Mouse (Mus musculus) CD4-positive, CD25-positive, alpha-beta regulatory T cell, adult 2 months (primary cell): ENCODE measurements around the gene Cmtm7.
A peak's percentile ranks its signal among the peaks of the same experiment; 100 is the strongest.

Source experiments
- DNase-seq: peaks from one replicate; pipeline ENCODE4 v3.0.0-alpha.2; 2012; ENCODE audit warnings: low read depth, low spot score

The Cmtm7 gene

GRCm38 (mm10) chr9:114781526-114782212, at the start of gene Cmtm7:
Gene Cmtm7, minus strand, starts transcription at chr9:114781856.
- peak; percentile 74 for DNase-seq

- DNase-seq = no peak
Observed at GRCm38 (mm10) chr9:114830351-114830750, 48.7 kb upstream of the Cmtm7 start.

DNA sequence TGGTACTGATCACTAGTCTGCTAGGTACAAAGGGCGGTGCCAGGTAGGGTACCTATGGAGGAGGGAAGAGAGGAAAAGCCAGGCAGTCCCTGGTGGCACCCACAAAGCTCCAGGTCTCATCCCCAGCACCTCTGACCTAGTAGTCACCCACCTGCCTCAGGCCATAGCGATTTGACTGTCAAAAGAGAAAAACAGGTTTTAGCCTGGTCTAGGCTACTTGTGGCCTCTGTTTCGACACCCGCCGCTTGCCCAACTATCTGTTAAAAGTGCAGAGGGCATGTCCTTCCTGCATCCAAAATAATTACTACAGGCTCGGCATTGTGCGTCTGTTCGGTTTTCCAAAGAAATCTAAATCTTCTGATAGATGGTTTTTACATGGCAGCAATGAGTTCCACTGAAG, 48.0 kb upstream of the Cmtm7 start:
- DNase-seq = no peak

- DNase-seq = no peak
Observed at GRCm38 (mm10) chr9:114828377-114828776, 46.7 kb upstream of the Cmtm7 start.

DNA sequence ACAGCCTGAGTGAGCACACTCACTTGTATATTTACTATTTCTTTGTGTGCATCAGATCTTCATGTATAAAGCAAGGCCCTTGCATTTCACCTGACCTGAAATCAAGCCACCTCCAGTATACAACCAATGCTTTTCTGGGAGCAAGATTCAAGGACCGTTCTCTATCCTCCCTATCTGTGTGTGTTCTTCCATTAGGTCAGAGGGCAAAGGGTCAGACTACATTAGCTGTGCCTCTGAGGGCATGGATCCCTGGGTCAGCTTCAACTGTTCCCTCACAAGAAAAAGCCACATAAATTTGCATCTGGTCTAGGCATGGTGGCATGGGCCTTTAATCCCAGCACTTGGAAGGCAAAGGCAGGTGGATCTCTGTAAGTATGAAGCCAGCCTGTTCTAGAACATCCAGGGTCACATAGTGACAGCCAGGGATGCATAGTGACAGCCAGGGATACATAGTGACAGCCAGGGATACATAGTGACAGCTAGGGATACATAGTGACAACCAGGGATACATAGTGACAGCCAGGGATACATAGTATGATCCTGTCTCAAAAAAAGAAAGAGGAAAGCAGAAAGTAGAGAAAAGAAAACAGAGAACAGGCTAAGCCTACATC, 45.7 kb upstream of the Cmtm7 start:
- DNase-seq = no peak

DNA sequence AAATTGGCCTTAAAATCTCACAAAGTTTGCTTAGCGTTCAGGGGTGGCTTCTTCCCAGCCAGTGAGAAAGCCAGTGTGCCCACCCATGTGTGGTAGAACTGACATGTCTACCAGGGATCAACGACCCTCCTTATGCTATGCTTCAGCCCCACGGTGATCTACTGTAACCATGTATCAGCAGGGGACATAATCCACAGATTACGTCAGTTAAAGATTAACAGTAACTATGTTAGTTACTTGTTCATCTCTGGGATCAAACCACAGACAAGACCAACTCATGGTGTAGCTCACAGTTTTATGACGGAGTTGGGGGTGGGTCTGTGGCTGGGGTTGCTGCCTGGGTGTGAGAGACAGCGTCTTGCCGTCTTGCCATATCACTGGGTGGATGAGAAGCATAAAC, 42.5 kb upstream of the Cmtm7 start:
- no peak for DNase-seq

DNA sequence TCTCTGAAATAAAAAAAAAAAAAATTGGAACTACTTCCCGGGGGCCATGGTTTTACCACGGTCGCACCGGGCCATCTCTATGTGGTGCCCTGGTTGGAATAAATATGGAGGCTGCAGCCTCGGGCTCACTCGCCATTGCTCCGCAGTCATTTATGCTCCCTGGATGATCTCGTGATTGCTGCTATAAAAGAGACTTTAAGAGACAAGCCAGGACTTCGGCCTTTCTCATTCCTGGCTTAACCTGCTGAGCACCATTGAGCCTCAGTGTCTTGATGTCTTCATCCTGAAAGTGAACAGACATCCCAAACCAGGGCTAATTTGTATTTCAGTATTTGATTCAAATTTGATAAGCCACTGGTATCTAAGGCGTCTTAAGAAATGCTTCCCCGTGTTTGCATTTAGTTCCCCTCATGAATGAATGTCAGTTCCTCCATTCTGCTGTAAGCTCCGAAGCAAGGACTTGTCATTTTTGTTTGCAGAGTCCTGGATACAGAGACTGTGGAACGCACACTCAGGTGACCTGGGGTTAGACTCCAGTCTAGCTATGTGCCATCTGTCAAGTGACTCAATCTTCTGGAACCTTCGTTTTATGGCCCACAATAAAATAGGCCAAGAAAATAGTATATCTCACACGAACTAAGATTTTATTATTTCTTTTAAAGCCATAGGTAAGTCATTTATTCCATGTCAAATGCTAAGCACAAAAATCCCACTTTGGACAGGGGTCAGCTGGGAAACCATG, 40.1 kb upstream of the Cmtm7 start:
- no peak for DNase-seq

DNA sequence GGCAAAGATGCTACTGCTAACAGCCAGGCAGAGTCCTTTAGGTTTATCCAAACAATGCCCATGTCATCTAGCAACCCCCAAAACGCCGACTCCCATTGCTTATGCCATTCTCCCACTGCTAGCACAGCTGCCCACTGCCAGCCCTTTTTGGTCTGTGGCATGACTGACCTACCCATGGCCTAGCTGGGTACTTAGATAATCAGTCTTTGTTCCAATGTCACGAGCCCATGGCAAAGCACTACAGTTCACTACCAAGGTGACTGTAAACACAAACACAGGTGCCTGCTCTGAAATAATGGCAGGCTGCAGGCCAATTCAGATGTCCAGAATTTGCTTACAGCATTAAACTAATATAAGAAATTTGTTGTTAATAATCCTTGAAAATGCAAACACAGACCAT, 37.3 kb upstream of the Cmtm7 start:
- DNase-seq = no peak

DNA sequence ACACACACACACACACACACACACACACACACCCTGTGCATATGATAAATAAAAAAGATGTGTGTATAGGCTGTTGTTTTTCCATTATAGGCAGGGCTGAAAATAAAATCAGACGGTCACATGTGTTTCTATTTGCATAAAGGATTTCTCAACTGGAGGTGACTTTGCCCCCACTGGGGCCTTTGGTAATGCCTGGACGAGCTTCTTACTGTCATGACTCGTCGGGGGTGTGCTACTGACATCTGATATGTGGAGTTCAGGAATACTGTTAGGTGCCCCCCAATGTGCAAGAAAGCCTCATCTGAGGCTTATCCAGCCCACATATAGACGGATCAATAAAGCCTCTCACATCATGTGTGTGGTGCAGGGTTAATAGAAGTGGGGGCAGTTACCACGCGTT, 35.4 kb upstream of the Cmtm7 start:
- no peak for DNase-seq

DNA sequence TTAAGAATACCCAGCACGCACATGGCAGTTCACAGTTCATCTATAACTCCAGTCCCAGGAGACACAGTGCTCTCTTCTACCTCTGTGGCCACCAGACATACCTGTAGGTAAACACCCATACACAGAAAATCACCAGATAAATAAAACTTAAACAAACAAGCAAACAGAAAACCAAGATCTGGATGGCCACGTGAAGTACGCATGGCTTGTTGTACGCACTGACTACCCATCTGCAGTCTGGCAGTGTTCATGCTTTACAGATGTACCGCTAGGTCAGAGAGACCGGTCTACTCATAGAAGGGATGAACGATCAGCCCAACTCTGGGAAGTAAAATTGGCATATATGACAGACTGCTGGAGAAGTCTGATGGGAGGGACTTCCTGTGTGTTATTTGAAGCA, 34.5 kb upstream of the Cmtm7 start:
- no peak for DNase-seq

DNA sequence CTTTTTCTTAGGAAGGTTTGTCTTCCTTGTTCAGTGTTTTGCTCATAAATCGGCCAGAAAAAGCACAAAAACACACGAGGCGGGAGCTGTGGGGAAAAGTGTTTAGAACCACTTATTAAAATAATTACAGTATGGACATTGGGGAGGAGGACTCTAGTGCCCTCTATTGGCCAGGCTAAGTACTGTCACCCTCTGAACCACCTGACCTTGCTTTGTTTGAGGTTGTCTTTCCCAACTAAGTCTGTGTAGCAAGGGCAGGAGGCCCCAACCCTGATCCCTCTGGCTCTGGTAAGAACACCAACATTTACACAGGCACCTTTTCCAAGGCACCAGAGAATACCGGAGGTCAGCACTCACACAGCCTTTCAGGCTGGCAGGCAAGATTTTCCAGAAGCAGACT, 33.7 kb upstream of the Cmtm7 start:
- peak; percentile 84 for DNase-seq

GRCm38 (mm10) chr9:114812001-114812400, 30.3 kb upstream of the Cmtm7 start:
- no peak for DNase-seq

- no peak for DNase-seq
Observed at GRCm38 (mm10) chr9:114810837-114811236, 29.2 kb upstream of the Cmtm7 start.

DNA sequence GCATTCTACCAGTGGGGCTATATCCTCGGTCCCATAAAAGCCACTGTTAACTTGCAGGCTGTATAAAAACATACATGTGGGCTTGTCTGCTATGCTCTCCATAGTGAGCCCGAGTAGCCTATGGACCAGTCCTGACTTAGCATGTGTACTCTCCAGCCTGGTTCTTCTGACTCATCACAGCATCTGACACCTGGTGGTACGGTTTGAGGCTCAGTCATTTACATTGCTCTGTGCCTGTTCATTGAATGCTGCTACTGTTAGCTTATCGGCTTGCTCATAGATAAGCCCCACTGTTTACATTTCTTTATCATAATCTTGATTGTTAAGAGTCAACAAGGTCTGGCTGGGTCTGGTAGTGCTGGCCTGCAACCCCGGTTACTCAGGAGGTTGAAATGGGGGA, 27.0 kb upstream of the Cmtm7 start:
- no peak for DNase-seq

DNA sequence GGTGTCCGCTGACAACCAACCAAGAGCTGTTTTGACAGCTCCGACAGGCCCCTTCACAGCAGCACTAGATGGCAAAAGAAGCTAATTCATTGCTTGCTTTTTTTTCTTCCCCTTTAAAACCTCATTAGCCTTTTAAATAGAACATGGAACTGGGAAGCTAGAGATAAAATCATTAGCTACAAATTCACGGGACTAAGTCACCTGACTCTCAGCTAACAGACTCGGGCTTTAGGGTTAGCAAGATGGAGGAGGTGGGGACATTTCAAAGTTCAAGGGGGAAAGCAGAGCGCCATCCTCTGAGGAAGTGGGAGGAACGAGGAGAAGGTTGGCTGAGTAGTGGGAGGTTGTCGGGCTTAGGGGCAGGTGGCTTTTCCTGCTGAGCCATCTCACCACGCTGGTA, 25.6 kb upstream of the Cmtm7 start:
- no peak for DNase-seq

GRCm38 (mm10) chr9:114805151-114805671, 23.6 kb upstream of the Cmtm7 start:
- no peak for DNase-seq

GRCm38 (mm10) chr9:114802191-114802590, 20.5 kb upstream of the Cmtm7 start:
- DNase-seq = no peak

DNA sequence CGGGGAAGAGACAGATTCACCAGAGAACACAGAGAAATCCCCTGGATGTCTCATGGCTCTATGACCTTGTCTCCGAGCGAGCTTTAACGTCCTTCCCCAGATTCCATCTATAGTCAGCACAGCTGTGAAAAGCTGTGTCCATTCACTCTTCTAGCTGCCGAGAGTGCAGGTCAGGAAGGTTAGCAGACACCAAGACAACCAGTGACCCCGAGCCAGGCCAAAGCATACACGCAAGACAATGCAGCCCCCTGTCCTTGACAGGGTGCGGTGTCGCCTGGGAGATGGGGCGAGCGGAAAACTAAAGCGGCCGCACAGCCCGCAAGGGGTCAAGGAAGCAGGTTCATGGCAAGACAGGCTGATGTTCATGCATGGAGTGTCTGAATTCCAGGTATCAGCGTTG, 19.6 kb upstream of the Cmtm7 start:
- DNase-seq = no peak

DNA sequence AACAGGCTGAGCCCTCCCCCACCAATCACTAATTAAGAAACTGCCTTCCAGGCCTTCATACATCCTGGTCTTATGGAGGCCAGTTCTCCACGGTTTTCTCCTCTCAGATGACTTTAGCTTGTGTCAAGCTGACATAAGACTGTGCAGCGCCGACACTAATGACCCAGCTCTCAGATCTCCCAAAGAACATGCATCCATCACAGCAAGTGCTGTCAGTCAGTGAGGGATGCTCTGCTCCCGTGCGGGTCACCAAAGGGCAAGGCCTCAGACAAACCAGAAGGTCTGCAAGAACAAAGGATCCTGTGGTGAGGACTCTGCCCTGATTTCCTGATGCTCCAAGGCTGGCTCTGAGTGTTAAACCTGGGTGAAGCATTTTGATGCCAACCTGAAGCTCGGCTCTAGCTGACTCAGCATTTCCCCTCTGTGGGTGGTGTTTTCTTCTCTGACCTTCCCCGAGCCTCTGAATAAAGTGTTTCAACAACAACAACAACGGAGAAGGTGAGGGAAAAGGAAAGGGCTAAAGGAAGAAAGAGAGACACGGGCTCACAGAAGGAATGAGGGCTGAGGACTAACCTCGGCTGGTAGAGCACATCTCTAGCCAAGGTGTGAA, 17.9 kb upstream of the Cmtm7 start:
- DNase-seq = no peak

DNA sequence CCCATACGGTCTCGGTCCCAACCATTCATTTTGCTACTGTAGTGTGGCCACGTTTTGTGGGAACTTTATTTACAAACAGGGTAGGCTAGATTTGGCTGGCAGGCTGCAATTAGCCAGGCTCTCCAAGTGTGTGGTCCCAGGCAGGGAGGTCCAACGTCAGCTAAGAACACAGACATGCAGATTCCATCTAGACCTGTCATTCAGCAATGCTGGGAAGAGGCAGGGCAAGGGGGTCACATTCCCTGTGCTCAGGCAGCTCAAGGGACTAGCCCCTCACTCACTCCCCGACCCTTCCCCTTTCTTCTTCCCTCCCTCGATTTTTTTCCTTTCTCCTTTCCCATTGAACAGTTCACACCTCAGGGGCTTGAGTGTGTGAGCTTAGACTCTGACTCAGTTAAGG, 17.2 kb upstream of the Cmtm7 start:
- DNase-seq = no peak

DNA sequence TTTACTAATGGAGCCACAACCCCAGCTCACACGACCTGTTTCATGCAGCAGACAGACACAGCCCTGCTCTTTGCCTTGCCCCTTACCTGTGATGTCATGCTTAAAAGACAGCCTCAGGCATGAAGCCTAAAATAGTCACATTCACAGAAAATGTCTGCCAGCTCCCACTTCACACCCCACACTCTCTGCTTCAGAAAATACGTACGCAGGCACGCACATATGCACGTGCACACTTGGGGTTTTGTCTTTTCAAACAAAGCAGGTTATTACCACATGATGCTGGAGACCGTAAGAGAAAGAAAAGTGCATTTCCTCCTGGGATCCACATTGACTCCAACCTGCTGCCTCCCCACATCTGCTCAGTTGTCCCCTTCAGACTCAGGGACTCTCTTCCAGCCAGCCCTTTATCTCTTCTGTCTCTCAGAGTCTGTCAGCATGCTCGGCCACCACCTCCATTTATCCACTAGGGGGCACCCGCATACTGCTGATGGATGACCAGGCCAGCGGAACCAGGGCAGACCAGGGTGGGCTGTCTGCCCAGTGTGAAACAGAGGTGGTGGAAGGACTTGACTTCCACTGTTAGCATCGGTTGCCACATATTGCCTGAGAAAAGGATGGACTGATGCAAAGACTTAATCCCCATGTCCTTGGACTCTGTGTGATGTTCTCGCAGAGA, 15.8 kb upstream of the Cmtm7 start:
- peak; percentile 84 for DNase-seq
